Mouse (Mus musculus): ENCODE measurements at regions not wholly inside any gene's neighbourhood (a gene's known extent, or its start where the extent isn't known, plus 50 kb on each side); places are given as distances from the start of the nearest gene placed in this dataset.

DNA sequence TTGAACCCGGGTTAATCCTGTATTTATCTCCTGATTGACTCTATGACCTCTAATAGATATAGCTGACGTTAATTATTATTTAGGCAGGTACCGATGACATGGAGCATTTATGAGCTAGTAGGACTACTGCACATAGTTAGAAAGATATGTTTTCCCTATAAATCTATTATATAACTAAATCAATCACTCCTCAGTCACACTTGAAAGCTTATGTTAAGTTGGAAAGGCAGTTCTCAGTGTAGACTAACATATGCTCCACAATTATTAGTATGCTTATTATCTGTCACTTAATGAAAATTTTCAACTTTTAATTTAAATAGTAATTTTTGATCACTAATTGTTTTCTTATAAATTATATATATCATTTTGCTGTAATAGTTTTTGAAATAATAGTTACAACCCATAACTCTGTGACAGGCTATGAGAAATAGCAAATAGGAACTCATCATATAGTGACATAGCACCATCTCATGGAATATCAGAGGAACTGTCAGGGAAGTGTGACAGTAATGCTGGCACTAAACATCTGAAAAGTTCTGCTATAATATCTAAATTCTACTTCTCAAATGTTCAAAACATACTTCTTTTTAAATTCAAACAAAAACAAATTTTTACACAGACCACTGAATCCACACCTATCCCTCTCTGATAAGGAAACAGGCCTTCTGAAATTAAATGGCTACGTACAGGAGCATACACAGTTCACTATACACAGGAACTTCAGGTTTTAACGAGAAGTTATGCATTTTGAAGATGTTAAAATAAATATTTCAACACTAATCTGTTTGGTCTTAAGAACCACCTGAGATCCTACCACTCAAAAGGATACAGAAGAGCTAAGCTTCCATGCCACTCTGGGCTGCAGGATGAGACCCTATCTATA is 75.3 kb upstream of the Map2 start:
- DNase-seq (ENCODE audit: low spot score in 2 of 2): no peak

DNA sequence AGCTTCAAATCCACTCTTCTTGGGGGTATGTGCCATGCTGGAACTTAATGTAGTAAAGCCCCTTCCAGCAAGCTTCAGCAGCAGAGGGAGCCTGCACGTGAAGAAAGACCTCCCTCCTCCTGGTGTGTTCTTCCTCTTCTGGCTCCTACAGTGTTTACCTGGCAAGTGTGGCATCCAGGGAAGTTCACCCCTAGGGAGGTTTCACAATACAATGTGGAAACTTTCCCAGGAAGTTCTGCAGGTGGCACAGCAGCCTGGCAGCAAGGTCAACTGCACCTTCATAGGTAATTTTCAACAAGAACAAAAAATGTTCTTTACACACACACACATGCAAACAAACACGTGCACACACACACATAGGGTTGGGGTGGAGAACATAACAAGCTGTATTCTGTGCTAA is 73.7 kb upstream of the Map2 start:
- DNase-seq (ENCODE audit: low spot score in 2 of 2): no peak

DNA sequence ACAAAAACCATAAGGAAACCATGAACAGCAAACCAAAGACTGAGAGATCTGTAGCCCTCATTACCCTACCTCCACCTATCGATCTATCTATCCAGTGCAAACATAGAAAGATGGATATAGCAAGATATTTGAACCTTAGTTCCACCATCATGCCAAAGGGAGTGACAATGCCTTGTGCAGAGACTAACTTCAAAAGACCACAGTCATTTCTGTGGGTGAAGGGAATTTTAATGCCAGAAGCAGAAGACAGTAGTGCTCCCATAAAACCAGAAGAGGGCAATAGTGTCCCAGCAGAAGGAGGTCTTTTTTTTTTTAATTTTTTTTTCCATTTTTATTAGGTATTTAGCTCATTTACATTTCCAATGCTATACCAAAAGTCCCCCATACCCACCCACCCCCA is 70.6 kb upstream of the Map2 start:
- no peak for DNase-seq (ENCODE audit: low spot score in 2 of 2)

DNA sequence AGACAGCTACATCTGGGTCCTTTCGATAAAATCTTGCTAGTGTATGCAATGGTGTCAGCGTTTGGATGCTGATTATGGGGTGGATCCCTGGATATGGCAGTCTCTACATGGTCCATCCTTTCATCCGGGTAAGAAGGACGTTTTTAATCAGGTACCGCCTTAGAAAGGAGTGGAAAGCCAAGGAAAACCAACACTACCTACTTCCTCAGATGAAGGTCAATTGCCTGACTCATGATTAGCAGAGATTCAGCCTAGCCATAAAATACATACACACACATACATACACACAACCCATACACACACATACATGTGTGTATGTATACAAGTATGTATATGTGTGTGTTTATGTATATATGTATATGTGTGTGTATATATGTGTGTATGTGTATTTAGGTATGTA is 69.9 kb upstream of the Map2 start:
- no peak for DNase-seq (ENCODE audit: low spot score in 2 of 2)

DNA sequence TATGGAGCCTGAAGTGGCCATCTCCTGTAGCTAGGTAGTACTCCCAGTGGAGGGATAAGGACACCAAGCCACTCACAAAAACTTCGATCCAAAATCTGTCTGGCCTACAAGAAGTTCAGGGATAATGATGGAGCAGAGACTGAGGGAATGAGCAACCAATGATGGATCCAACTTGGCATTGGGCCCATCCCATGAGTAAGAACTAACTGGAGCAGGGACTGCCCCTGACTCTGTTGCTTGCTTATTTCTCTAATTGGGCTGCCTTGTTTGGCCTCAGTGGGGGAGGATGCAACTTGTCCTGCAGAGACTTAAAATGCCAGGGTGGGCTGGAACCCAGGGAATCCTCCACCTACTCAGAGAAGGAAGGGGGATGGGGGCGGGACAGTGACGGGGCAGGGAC is 67.0 kb upstream of the Map2 start:
- DNase-seq (ENCODE audit: low spot score in 2 of 2): no peak

DNA sequence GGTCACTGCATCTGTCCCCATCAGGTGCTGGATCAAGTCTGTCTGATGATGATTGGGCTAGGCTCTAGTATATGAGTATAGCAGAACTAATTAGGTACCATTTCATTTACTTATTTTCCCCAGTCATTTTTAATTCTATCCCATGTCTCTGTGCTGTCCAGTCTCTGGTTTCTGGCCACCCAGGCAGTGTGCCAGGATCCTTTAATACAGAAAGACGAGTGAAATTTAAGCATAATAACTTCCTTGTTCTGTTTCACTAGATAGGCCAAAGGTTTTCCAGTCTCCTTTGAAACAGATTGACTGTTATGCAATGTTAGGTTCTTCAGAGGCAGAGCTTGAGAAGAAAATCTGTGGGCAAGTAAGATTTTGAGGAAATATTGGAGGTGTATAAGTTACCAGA is 61.2 kb upstream of the Map2 start:
- DNase-seq (ENCODE audit: low spot score in 2 of 2): no peak

DNA sequence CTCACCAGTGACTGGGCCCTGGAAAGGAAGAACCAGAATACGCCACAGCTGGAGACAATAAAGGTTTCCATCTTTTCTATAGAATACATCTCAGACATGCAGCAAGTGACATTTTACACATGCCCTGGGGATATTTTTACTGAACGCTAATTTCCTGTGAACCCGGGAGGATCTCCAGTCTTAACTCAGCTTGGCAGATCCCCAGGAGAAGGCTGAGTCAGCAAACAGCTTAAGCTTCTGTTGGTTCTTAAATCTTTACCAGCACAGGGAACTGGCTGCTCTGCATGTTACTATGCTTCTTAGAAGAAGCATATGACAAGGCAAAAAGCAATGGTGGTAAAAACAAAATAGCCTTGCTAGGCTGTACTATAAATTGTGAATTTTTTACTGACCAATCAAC is 59.7 kb upstream of the Map2 start:
- DNase-seq (ENCODE audit: low spot score in 2 of 2): peak in 1 of 2 experiments; percentile 40

Data from left cerebral cortex, adult 8-10 months (tissue).